Mouse (Mus musculus): ENCODE results near the gene Pnpo. TPM values are rescaled to one million over a fixed set of nuclear protein-coding genes. Genes with fewer than 3 reads are reported as not detected.

Pnpo gene
- polyA plus RNA-seq, 1 experiment: 7.5 TPM

- Histone ChIP-seq H3K27me3 (ENCODE audit: control insufficient read depth, insufficient read depth, insufficient read length) (no peaks in the 10 kb centered on the region), H3K79me2 (ENCODE audit: control insufficient read depth, insufficient read depth) (no peaks in the 10 kb centered on the region), H3K4me2 (ENCODE audit: low read depth) (peak overlapping the region; percentile 98), H3ac (ENCODE audit: control insufficient read depth, insufficient read length) (no peak overlapping the region), H3K36me3 (ENCODE audit: control insufficient read depth, insufficient read depth) (no peaks in the 10 kb centered on the region), H3K4me3 (peak overlapping the region; percentile 63)
- TF ChIP-seq E2F4 (IDR thresholded peaks at IDR 0.05; ENCODE audit: insufficient read depth): no peak
- no peak for TF ChIP-seq MYOG (IDR thresholded peaks at IDR 0.05; ENCODE audit: control insufficient read depth in 1 of 3, insufficient read depth in 1 of 3, insufficient read length in 2 of 3, low read depth in 2 of 3)
- no peak for TF ChIP-seq SRF (IDR thresholded peaks at IDR 0.05; ENCODE audit: control insufficient read depth, insufficient read length, low read depth)
Observed at GRCm38 (mm10) chr11:96916885-96917396, 26.8 kb downstream of the Pnpo start.

- no peaks in the 10 kb centered on the region for H3K36me3 ChIP-seq (ENCODE audit: control insufficient read depth, insufficient read depth)
- TF ChIP-seq MYOD1 (IDR thresholded peaks at IDR 0.05; ENCODE audit: control insufficient read depth in 1 of 3, insufficient read length in 2 of 3, low read depth in 2 of 3): no peak
- peak; percentile 28 for TF ChIP-seq E2F4 (IDR thresholded peaks at IDR 0.05; ENCODE audit: insufficient read depth)
- peak; percentile 76 for TF ChIP-seq POLR2A (IDR thresholded peaks at IDR 0.05; ENCODE audit: insufficient read length, low read depth)
- TF ChIP-seq REST (IDR thresholded peaks at IDR 0.05; ENCODE audit: insufficient read depth, insufficient read length): no peak
- TF ChIP-seq POLR2AphosphoS2 (IDR thresholded peaks at IDR 0.05; ENCODE audit: insufficient read length, low read depth): peak; percentile 65
- TF ChIP-seq SRF (IDR thresholded peaks at IDR 0.05; ENCODE audit: control insufficient read depth, insufficient read length, low read depth): no peak
- TF ChIP-seq TCF3 (IDR thresholded peaks at IDR 0.05; ENCODE audit: insufficient read length, low read depth): no peak
- no peak for TF ChIP-seq TCF12 (IDR thresholded peaks at IDR 0.05; ENCODE audit: insufficient read depth, poor library complexity, severe bottlenecking)
- TF ChIP-seq MYOG (IDR thresholded peaks at IDR 0.05; ENCODE audit: control insufficient read depth in 1 of 3, insufficient read depth in 1 of 3, insufficient read length in 2 of 3, low read depth in 2 of 3): peak in 1 of 3 experiments; percentile 32
- TF ChIP-seq USF1 (IDR thresholded peaks at IDR 0.05; ENCODE audit: low read depth): peak; percentile 58
- peak; percentile 74 for TF ChIP-seq MAX (IDR thresholded peaks at IDR 0.05; ENCODE audit: low read depth)
- no peak for TF ChIP-seq CEBPB (IDR thresholded peaks at IDR 0.05; ENCODE audit: insufficient read depth, poor library complexity, severe bottlenecking)
- H3K79me2 ChIP-seq (ENCODE audit: control insufficient read depth, insufficient read depth): no peaks in the 10 kb centered on the region
- no peaks in the 10 kb centered on the region for H3K27me3 ChIP-seq (ENCODE audit: control insufficient read depth, insufficient read depth, insufficient read length)
- peak within 1 kb of the TSS; percentile 63 for H3K4me3 ChIP-seq
- H3ac ChIP-seq (ENCODE audit: control insufficient read depth, insufficient read length): peak within 1 kb of the TSS; percentile 19
- H3K4me2 ChIP-seq (ENCODE audit: low read depth): peak within 1 kb of the TSS; percentile 98
Observed at GRCm38 (mm10) chr11:96916044-96916884, 27.5 kb downstream of the Pnpo start, which contains the start of gene Cdk5rap3. Cdk5rap3 (minus strand) TSS chr11:96916496.

GRCm38 (mm10) chr11:96912682-96913081 lies 31.1 kb downstream of the Pnpo start:
- no peaks in the 10 kb centered on the region for H3K36me3 ChIP-seq (ENCODE audit: control insufficient read depth, insufficient read depth)
- no peak overlapping the region for H3ac ChIP-seq (ENCODE audit: control insufficient read depth, insufficient read length)
- H3K27me3 ChIP-seq (ENCODE audit: control insufficient read depth, insufficient read depth, insufficient read length): no peaks in the 10 kb centered on the region
- no peak overlapping the region for H3K4me2 ChIP-seq (ENCODE audit: low read depth)
- no peaks in the 10 kb centered on the region for H3K79me2 ChIP-seq (ENCODE audit: control insufficient read depth, insufficient read depth)
- H3K4me3 ChIP-seq: no peak overlapping the region
- TF ChIP-seq CEBPB (IDR thresholded peaks at IDR 0.05; ENCODE audit: insufficient read depth, poor library complexity, severe bottlenecking): no peak
- TF ChIP-seq MAX (IDR thresholded peaks at IDR 0.05; ENCODE audit: low read depth): no peak
- no peak for TF ChIP-seq REST (IDR thresholded peaks at IDR 0.05; ENCODE audit: insufficient read depth, insufficient read length)

GRCm38 (mm10) chr11:96910003-96910402 lies 33.8 kb downstream of the Pnpo start:
- TF ChIP-seq MAX (IDR thresholded peaks at IDR 0.05; ENCODE audit: low read depth) (no peak), TCF12 (IDR thresholded peaks at IDR 0.05; ENCODE audit: insufficient read depth, poor library complexity, severe bottlenecking) (no peak), E2F4 (IDR thresholded peaks at IDR 0.05; ENCODE audit: insufficient read depth) (no peak), CEBPB (IDR thresholded peaks at IDR 0.05; ENCODE audit: insufficient read depth, poor library complexity, severe bottlenecking) (no peak), SRF (IDR thresholded peaks at IDR 0.05; ENCODE audit: control insufficient read depth, insufficient read length, low read depth) (no peak), MYOG (IDR thresholded peaks at IDR 0.05; ENCODE audit: control insufficient read depth in 1 of 3, insufficient read depth in 1 of 3, insufficient read length in 2 of 3, low read depth in 2 of 3) (no peak), MYOD1 (IDR thresholded peaks at IDR 0.05; ENCODE audit: control insufficient read depth in 1 of 3, insufficient read length in 2 of 3, low read depth in 2 of 3) (no peak), POLR2A (IDR thresholded peaks at IDR 0.05; ENCODE audit: insufficient read length, low read depth) (no peak), TCF3 (IDR thresholded peaks at IDR 0.05; ENCODE audit: insufficient read length, low read depth) (no peak), USF1 (IDR thresholded peaks at IDR 0.05; ENCODE audit: low read depth) (no peak), REST (IDR thresholded peaks at IDR 0.05; ENCODE audit: insufficient read depth, insufficient read length) (no peak)
- H3K79me2 ChIP-seq (ENCODE audit: control insufficient read depth, insufficient read depth): no peaks in the 10 kb centered on the region
- no peaks in the 10 kb centered on the region for H3K27me3 ChIP-seq (ENCODE audit: control insufficient read depth, insufficient read depth, insufficient read length)
- no peak overlapping the region for H3ac ChIP-seq (ENCODE audit: control insufficient read depth, insufficient read length)
- no peak overlapping the region for H3K4me3 ChIP-seq
- H3K4me2 ChIP-seq (ENCODE audit: low read depth): no peak overlapping the region
- no peaks in the 10 kb centered on the region for H3K36me3 ChIP-seq (ENCODE audit: control insufficient read depth, insufficient read depth)

GRCm38 (mm10) chr11:96908594-96908993 lies 35.2 kb downstream of the Pnpo start:
- no peak overlapping the region for H3K4me3 ChIP-seq
- H3K79me2 ChIP-seq (ENCODE audit: control insufficient read depth, insufficient read depth): no peaks in the 10 kb centered on the region
- H3ac ChIP-seq (ENCODE audit: control insufficient read depth, insufficient read length): no peak overlapping the region
- no peak for TF ChIP-seq TCF12 (IDR thresholded peaks at IDR 0.05; ENCODE audit: insufficient read depth, poor library complexity, severe bottlenecking)
- no peak for TF ChIP-seq REST (IDR thresholded peaks at IDR 0.05; ENCODE audit: insufficient read depth, insufficient read length)
- no peak for TF ChIP-seq USF1 (IDR thresholded peaks at IDR 0.05; ENCODE audit: low read depth)
- peak in 1 of 3 experiments; percentile 9 for TF ChIP-seq MYOD1 (IDR thresholded peaks at IDR 0.05; ENCODE audit: control insufficient read depth in 1 of 3, insufficient read length in 2 of 3, low read depth in 2 of 3)
- no peak for TF ChIP-seq CEBPB (IDR thresholded peaks at IDR 0.05; ENCODE audit: insufficient read depth, poor library complexity, severe bottlenecking)
- H3K4me2 ChIP-seq (ENCODE audit: low read depth): no peak overlapping the region
- H3K27me3 ChIP-seq (ENCODE audit: control insufficient read depth, insufficient read depth, insufficient read length): no peaks in the 10 kb centered on the region
- H3K36me3 ChIP-seq (ENCODE audit: control insufficient read depth, insufficient read depth): no peaks in the 10 kb centered on the region
